Mouse (Mus musculus) gastrocnemius, postnatal 10 days (tissue): Measurements from ENCODE around the gene Pla1a. TPM values are rescaled to one million over a fixed set of nuclear protein-coding genes. Genes with fewer than 3 reads are reported as not detected.
"Not testable (repeated sequence)": the region's sequence is repeated elsewhere in the genome, so short reads cannot be mapped to it uniquely, and the experiment has no call there.

Source experiments
- DNase-seq: peaks from one replicate; pipeline ENCODE4 v3.0.0; 2021; ENCODE audit warnings: mixed read lengths
- long read RNA-seq, 2 experiments: library from polyadenylated mRNA; stranded (forward); transcript quantifications; one replicate each; pipeline ENCODE4 v2.0.0; 2021
- total RNA-seq, 2 experiments: library from RNA; stranded (reverse); gene quantifications; 2 replicates each; pipeline ENCODE4 v1.2.3; 2021

Pla1a gene
- 1 to 10 TPM; 1.4 to 1.6 TPM for total RNA-seq
- long read RNA-seq, experiment 1, partial matches to known transcripts: 0 of 1 reads
- long read RNA-seq, experiment 1, other reads (novel, unspliced or antisense): 0 of 1 reads
- long read RNA-seq, experiment 2, partial matches to known transcripts: 0 of 2 reads
- long read RNA-seq, experiment 2, other reads (novel, unspliced or antisense): 0 of 2 reads

DNA sequence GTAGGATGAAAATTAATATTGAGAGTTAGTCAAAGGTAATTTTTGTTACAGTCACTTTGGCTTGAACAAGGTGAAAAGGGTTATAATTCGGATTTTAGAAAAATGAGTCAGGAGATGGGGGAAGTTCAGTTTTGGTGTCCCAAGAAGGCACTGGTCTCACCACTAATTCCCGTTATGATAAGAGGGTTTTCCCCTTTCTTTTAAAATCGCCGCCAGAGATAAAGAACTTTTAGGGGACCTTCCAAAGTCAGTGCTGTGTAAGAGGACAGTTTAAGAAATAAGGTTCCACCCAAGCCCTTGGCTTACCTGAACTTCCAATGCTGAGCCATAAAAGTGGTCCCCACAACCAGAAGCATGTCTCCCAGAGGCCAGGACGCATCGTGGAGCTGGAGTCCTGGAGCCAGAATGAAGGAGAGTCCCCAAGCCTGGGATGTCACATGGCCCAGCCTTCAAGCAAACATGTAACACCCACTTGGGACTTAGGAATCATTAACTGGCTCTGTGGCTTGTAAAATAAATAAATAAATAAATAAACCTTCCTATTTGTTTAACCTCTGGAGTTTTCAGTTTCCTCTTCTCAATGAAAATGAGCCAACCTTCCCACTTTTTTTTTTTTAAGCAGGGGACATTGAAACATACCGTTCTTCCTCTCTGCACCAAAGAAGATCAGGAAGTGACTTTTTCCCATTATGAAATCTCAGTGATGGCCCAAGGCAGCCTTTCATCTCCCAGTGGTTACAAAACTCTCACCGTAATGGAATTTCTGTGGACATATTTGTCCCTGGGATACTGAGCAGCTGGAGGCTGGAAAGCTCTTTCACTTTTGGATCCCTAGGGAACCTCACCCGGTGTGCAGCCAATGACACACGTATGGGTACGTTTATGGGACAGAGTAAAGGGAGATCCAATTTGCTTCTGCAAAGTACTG is at the start of gene Pla1a:
Gene Pla1a, minus strand, starts transcription at position 648 of the 928 bp plus-strand sequence.
- DNase-seq: no peak

GRCm38 (mm10) chr16:38481327-38481726 is 48.4 kb upstream of the Pla1a start:
- DNase-seq: no peak

GRCm38 (mm10) chr16:38478296-38478695 is 45.4 kb upstream of the Pla1a start:
- no peak for DNase-seq

- DNase-seq: not testable (repeated sequence)
Observed at GRCm38 (mm10) chr16:38477241-38477608, 44.3 kb upstream of the Pla1a start.

GRCm38 (mm10) chr16:38476312-38477240 is 43.6 kb upstream of the Pla1a start:
- DNase-seq: peak; percentile 24

DNA sequence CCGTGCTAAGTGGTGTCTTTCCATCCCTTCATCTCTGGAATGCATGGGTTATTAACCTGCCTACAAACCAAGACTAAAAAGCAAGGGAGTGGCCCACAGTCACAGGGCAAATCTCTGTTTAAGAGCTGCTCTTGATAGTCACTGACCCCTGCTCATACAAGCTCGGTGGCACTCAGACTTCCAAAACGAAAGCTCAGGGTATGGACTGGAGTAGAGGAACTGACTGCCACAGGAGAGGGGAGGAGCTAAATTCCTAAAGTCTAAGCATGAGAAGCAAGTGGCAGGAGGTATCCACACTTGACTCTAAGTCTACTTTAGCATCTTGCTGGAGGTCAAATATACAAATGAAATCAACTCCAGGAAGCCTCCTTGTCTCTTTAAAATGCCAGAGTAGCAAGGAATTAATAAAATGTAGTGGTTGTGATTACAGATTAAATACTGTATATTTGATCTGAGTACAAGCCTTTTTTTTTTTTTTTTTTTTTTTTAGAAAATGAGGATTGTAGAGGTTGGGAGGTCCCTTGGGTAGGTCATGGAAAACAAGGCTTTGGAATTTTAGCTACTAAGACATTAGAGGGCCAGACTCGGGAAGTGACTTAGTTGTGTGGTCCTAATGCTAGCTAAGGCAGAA is 42.9 kb upstream of the Pla1a start:
- no peak for DNase-seq

DNA sequence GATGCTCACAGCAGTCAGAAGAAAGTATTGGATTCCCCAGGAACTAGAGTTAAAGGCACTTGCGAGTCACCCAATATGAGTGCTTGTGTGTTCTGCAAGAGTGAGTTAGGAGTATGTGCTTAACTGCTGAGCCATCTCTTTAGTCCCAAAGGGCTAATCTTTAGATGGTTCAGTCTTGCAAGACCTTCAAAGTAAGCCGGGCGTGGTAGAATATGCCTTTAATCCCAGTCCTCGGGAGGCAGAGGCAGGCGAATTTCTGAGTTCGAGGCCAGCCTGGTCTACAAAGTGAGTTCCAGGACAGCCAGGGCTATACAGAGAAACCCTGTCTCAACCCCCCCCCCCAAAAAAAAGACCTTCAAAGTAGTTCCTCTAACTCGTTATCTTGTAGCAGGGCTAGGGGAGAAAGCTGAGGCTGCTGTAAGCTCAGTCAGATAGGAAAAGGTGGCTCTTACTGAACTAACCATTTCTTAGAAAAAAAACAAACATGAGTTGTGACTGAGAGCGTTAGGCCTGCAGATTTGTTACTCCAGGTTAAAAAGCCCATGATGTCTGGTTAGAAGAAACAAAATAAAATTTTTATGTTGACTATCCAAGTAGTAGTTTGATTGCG is 41.8 kb upstream of the Pla1a start:
- no peak for DNase-seq

DNA sequence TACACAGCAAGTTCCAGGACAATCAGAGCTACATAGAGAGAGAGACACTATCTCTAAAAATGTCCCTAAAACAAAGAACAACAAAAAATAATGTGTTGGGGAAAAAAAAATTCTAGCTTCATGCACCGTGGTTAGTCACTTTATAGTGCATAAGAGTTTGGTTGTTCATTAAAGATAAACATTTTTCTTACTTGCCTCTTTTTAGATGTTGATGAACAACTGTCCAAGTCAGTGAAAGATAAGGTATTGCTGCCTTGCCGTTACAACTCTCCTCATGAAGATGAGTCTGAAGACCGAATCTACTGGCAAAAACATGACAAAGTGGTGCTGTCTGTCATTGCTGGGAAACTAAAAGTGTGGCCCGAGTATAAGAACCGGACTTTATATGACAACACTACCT is 40.7 kb upstream of the Pla1a start:
- DNase-seq: no peak

GRCm38 (mm10) chr16:38472507-38472873 is 39.5 kb upstream of the Pla1a start:
- no peak for DNase-seq

- DNase-seq: no peak
Observed at GRCm38 (mm10) chr16:38471697-38472506, 39.0 kb upstream of the Pla1a start.

- DNase-seq: no peak
Observed at GRCm38 (mm10) chr16:38469437-38469836, 36.5 kb upstream of the Pla1a start.

- no peak for DNase-seq
Observed at GRCm38 (mm10) chr16:38468706-38469018, 35.7 kb upstream of the Pla1a start.

DNA sequence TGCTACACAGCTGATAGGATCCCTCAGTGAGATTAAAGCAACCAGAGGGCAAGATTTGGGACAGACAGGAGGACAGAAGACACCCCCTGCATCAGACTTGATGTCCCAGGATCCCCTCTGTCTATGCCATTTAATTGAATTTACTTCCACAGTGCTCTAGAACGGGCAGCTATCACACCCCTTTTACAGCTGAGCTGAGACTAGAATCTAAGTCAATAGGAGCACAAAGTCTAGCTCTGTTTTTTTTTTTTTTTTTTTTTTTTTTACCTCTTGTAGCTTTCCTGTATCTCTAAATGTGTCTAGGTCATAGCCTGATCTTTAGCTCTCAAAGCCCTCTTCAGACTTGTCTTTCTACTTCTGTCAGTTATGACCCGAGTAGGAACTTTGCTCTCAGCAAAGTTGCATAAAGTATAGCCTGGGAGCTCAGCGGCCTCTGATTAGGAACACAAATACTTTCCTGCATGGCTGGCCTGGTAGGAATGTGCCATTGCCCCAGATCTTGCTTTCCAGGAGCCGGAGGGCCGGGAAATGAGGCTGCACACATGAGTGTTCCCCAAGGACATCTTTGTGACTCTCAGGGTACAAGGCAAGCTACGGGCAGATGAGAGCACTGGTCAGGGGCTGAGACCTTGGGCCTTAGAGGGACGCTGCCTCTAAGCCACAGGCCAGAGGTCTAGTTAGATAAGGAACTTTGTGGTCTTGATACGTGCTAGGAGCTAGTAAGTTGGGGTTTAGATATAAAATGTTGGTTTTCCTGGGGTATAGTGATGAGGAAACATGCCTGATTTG is 35.2 kb upstream of the Pla1a start:
- no peak for DNase-seq

- DNase-seq: no peak
Observed at GRCm38 (mm10) chr16:38467091-38467916, 34.4 kb upstream of the Pla1a start.

DNA sequence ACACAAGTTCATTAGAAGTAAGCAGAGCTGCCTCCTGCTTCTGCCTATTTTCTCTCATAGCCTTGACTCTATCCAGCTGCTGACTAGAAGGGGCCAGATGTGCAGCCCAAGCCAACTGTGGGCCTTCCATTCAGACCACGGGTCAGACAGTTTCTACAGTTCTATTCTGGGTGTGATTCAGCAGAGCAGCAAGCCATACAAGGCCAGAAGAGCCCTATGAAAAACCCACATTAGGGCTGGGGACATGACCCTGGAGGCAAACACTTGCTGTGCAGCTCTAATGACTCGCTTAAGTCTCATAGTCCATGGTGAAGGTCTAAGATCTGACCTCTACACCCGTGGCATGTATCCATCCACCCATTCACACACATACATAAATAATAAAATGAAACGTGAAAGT is 33.1 kb upstream of the Pla1a start:
- no peak for DNase-seq

DNA sequence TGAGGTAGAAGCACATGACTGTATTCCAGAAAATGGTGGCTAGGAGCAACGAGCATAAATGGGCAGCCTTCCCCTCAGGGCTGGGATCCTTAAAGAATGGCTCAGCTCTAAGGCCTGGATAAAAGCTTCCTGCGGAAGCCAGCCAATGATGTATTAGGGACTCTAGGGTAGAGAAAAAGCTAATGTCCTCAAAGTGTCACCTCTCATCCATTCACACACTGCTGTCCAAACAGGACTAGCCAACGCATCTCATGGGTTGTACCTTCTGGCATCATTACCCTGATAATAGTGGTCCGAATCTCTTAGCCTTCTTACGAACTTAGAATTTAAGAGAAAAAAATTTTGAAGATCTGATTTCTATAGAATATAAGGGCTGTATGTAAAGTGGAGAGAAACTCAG is 30.4 kb upstream of the Pla1a start:
- DNase-seq: no peak

- no peak for DNase-seq
Observed at GRCm38 (mm10) chr16:38462161-38462560, 29.2 kb upstream of the Pla1a start.

DNA sequence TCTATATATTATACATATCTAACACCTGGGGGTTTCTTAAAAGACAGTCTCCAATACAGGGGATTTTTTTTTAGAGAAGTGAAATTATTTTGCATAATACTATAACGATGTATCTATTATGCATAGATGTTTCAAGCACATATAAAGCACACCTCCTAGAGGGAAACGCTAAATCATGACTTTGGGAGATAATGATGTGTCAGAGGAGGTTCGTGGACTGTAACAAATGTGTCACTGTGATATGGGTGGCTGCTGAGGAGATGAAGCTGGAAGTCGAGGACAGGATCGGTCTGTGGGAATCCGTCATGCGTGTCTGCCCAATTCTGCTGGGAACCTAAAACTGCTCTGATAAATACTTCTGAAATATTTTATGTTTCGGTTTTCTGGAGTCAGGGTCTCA is 28.8 kb upstream of the Pla1a start:
- DNase-seq: no peak

GRCm38 (mm10) chr16:38459990-38460389 is 27.0 kb upstream of the Pla1a start:
- DNase-seq: no peak
